Mouse (Mus musculus): ENCODE measurements around the gene Tgfa.

GRCm38 (mm10) chr6:86299381-86299780 is 104.4 kb downstream of the Tgfa start:
- TF ChIP-seq CTCF (conservative IDR thresholded peaks at IDR 0.05; ENCODE audit: low read length) (no peak), NANOG (IDR thresholded peaks at IDR 0.05; ENCODE audit: borderline replicate concordance, low read length) (no peak)

All from E14TG2a.4 (cell line).